Mouse (Mus musculus): ENCODE measurements at regions not wholly inside any gene's neighbourhood (a gene's known extent, or its start where the extent isn't known, plus 50 kb on each side); places are given as distances from the start of the nearest gene placed in this dataset.

GRCm38 (mm10) chr11:71886771-71887170 is 137.1 kb downstream of the Wscd1 start:
- peak; percentile 46 for DNase-seq

GRCm38 (mm10) chr11:71884861-71885260 is 135.1 kb downstream of the Wscd1 start:
- peak; percentile 59 for DNase-seq

DNA sequence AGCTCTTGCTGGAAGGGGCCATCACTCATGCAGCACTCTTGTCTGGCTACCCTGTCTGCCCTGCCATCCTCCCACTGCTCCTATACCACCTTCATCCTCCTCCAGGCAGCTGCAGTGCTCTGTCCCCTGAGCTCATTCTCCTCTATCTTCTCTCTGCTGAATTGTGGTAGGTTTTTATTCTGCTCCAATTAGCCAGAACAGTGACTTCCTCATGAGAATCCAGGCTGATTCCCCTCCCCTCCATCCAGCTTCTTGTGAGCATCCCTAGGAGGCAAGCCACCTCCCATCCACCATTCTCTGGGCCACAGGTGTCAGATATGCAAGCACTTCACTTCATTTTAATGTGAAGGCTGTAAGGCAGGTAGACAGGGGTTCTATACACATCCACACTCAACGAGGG is 132.1 kb downstream of the Wscd1 start:
- no peak for DNase-seq

DNA sequence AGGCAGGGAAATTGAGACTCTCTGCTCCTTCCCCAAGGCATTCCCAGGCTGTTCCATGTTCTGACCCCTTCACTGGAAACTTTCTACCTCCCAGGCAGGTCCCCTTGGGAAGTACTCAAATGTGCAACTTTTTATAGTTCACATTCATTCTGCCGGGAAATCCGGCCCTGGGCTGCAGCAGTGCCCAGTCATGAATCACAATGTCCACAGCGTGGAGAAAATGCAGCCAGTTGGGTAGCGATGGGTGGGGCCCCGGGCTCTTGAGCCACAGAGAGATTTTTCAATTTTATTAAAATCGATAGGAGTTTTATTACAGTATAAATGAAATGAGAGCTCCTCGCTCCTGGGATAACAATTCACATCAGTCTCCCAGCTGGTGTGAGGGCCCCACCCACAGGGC is 121.6 kb downstream of the Wscd1 start:
- peak; percentile 79 for DNase-seq

- no peak for DNase-seq
These were observed 117.0 kb downstream of the Wscd1 start for GRCm38 (mm10) chr11:71866690-71867089.

GRCm38 (mm10) chr11:71857926-71858325 is 108.2 kb downstream of the Wscd1 start:
- no peak for DNase-seq

GRCm38 (mm10) chr11:71855557-71855956 is 105.8 kb downstream of the Wscd1 start:
- DNase-seq = no peak

DNA sequence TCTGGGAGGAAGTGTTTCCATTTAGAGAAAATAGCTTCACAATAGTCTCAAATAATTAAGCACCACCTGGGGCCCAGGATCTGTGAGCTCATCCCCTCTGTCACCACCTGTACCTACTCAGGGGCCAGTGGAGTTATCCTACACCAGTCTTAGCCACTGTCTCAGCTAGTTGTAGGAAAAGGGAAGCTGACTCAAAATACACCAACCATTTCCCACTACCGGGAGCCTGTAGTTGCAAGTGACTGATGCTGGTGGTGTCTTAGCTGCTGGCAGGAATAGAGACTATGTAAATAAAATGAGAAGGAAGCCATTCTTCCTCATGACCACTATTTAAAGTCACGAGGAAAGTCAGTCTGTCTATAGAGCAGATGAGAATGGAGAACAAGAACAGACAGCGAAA is 105.3 kb downstream of the Wscd1 start:
- no peak for DNase-seq

- DNase-seq = peak; percentile 83
These were observed 98.1 kb downstream of the Wscd1 start for GRCm38 (mm10) chr11:71847684-71848367.

DNA sequence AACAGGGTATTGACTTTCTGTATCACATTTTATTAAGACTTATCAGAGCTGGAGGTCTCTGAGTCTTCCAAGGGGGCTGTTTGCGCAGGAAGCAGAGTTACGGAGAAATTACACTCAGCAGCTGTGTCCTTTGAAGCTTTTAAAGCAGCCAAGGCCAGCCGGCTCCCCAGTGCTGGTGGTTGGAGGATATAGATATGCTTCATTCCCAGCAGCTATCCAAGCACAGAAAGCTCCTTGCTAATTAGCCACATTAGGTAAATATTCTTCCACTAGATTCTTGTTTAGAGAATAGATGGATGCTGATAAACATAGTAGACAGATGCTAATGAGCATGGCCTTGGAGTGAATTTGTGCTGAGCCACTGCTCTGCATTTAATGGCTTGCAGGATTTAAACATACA is 96.8 kb downstream of the Wscd1 start:
- DNase-seq = peak; percentile 31

GRCm38 (mm10) chr11:71840635-71841443 is 91.1 kb downstream of the Wscd1 start:
- peak; percentile 84 for DNase-seq

Data from heart, adult 11 months (tissue).